Mouse (Mus musculus) forebrain, embryonic 11.5 days (tissue): Measurements from ENCODE around the gene Herc1. TPM values are rescaled to one million over a fixed set of nuclear protein-coding genes. Genes with fewer than 3 reads are reported as not detected.

Source experiments
- polyA plus RNA-seq: library from polyadenylated mRNA; unstranded; fragments of >200 nt; fragmentation: Nextera tagmentation; extraction: Ambion mirVana; gene quantifications from 2 replicates; pipeline ENCODE4 v1.2.1, GENCODE M21; 2014

The Herc1 gene
- polyA plus RNA-seq, 1 experiment from 2014 or later, result 44.0 TPM

Other genes with a start within 250 kb of the Herc1 start
- gene Snx1, start 223.9 kb upstream of the Herc1 start, polyA plus RNA-seq, result 140 TPM in 2 replicates
- gene Ciao2a, start 223.8 kb upstream of the Herc1 start, polyA plus RNA-seq, result 149 and 161 TPM in 2 replicates
- 8.7 and 9.0 TPM in 2 replicates for gene Dapk2, start 192.2 kb upstream of the Herc1 start, polyA plus RNA-seq
- gene Fbxl22, start 164.1 kb downstream of the Herc1 start, polyA plus RNA-seq, result 2.5 and 3.0 TPM in 2 replicates
- 92.4 and 99.8 TPM in 2 replicates for gene Usp3, start 242.7 kb downstream of the Herc1 start, polyA plus RNA-seq